15 mouse cellular contexts compared by ENCODE assay signal in genomic region chr7:109541609-109542363, GRCm38 (mm10). TPM values are rescaled to one million over a fixed set of nuclear protein-coding genes. Genes with fewer than 3 reads are reported as not detected.
DNase-seq lines count a peak whose midpoint lies in the region; ATAC-seq and TF ChIP-seq lines count a peak whose summit lies in the region.
"Had no signal": no experiment of that assay in that cellular context is flagged by ENCODE, and none has a peak within 500 bp of the region (broad histone marks: within the 10 kb centered on the region; RNA-seq: fewer than 3 reads in every experiment).

No protein-coding gene starts in this region.

- peaks cover 56% of the 10 kb centered on the region for H3K36me3 ChIP-seq in forebrain, embryonic 10.5 days (replicated peaks)
- H3K36me3 ChIP-seq in forebrain, embryonic 14.5 days (ENCODE audit: control insufficient read depth, insufficient read depth, low read length), result no peaks in the 10 kb centered on the region
- peaks cover 23% of the 10 kb centered on the region for H3K36me3 ChIP-seq in kidney, embryonic 16.5 days (ENCODE audit: insufficient read depth, low read length)
- peaks cover 44% of the 10 kb centered on the region for H3K36me3 ChIP-seq in liver, postnatal 0 days (replicated peaks; ENCODE audit: insufficient read depth, low read length)
- H3K36me3 ChIP-seq: G1E; hindbrain, embryonic 15.5 days had no signal

- TF ChIP-seq POLR2A in bone marrow macrophage, adult 2 months (IDR thresholded peaks at IDR 0.05; ENCODE audit: borderline replicate concordance, low read depth, low read length), result no peak

- TF ChIP-seq CTCF in bone marrow macrophage, adult 2 months (IDR thresholded peaks at IDR 0.05; ENCODE audit: low read depth, low read length), result no peak
- no peak for TF ChIP-seq CTCF in liver, postnatal 0 days (IDR thresholded peaks at IDR 0.05; ENCODE audit: low read depth)

- TF ChIP-seq EP300 in liver, postnatal 0 days (IDR thresholded peaks at IDR 0.05; ENCODE audit: low read depth), result no peak

- no peak for DNase-seq in forebrain, embryonic 10.5 days (ENCODE audit: extremely low spot score, low spot score)
- DNase-seq in forebrain, embryonic 14.5 days (ENCODE audit: low spot score), result no peak
- DNase-seq in kidney, adult 18-20 months, result no peak
- no peak for DNase-seq in liver, postnatal 0 days
- DNase-seq in urinary bladder, postnatal 4 days (ENCODE audit: low spot score in 2 of 2), result no peak
- DNase-seq in adrenal gland, adult 8-10 months, result no peak
- DNase-seq: cerebellum, postnatal 14 days had no signal

- H3K4me3 ChIP-seq in forebrain, embryonic 10.5 days, result no peak overlapping the region
- H3K4me3 ChIP-seq in forebrain, embryonic 14.5 days (ENCODE audit: low read depth, low read length), result no peak overlapping the region
- no peak overlapping the region for H3K4me3 ChIP-seq in kidney, embryonic 16.5 days (ENCODE audit: low read length)
- H3K4me3 ChIP-seq in bone marrow macrophage, adult 2 months (ENCODE audit: insufficient read depth, low read length), result no peak overlapping the region
- H3K4me3 ChIP-seq in liver, postnatal 0 days (ENCODE audit: low read depth, low read length), result no peak overlapping the region
- H3K4me3 ChIP-seq: erythroblast, embryonic 14.5 days; hindbrain, embryonic 15.5 days; limb, embryonic 10.5 days; midbrain, embryonic 12.5 days; neural tube, embryonic 12.5 days had no signal

- H3K27me3 ChIP-seq in forebrain, embryonic 10.5 days (ENCODE audit: poor library complexity, severe bottlenecking), result no peaks in the 10 kb centered on the region
- H3K27me3 ChIP-seq in forebrain, embryonic 14.5 days (replicated peaks; ENCODE audit: control insufficient read depth, insufficient read depth, low read length), result no peaks in the 10 kb centered on the region
- no peaks in the 10 kb centered on the region for H3K27me3 ChIP-seq in kidney, embryonic 16.5 days (ENCODE audit: insufficient read depth, low read length)
- no peaks in the 10 kb centered on the region for H3K27me3 ChIP-seq in liver, postnatal 0 days (ENCODE audit: insufficient read depth, low read length)
- H3K27me3 ChIP-seq: hindbrain, embryonic 15.5 days; midbrain, embryonic 12.5 days; neural tube, embryonic 12.5 days had no signal

- ATAC-seq in forebrain, embryonic 14.5 days, result no peak
- ATAC-seq in kidney, embryonic 16.5 days (ENCODE audit: low FRiP score, low TSS enrichment), result no peak
- ATAC-seq in liver, postnatal 0 days, result peak; percentile 48; the same call in 1 of the 2 replicates

- whole genome bisulfite sequencing in forebrain, embryonic 10.5 days, result 91% methylated on average over 10 of the region's 10 CpGs
- WGBS in forebrain, embryonic 14.5 days, result 95% methylated on average over 10 of the region's 10 CpGs
- WGBS in kidney, embryonic 16.5 days, result 79% methylated on average over 10 of the region's 10 CpGs
- WGBS in liver, postnatal 0 days (ENCODE audit: insufficient replicate concordance), result 44% methylated on average over 10 of the region's 10 CpGs

- H3K9me3 ChIP-seq in forebrain, embryonic 10.5 days, result no peaks in the 10 kb centered on the region
- H3K9me3 ChIP-seq in forebrain, embryonic 14.5 days (replicated peaks; ENCODE audit: control insufficient read depth, low read length), result no peaks in the 10 kb centered on the region
- H3K9me3 ChIP-seq in kidney, embryonic 16.5 days (ENCODE audit: low read length), result no peaks in the 10 kb centered on the region
- no peaks in the 10 kb centered on the region for H3K9me3 ChIP-seq in liver, postnatal 0 days (ENCODE audit: low read length)
- H3K9me3 ChIP-seq: G1E; hindbrain, embryonic 15.5 days; limb, embryonic 10.5 days; midbrain, embryonic 12.5 days; neural tube, embryonic 12.5 days had no signal

- H3K27ac ChIP-seq in forebrain, embryonic 10.5 days, result 0 out of 2 replicates have a peak overlapping the region, but pooled peaks have one; percentile 13
- H3K27ac ChIP-seq in forebrain, embryonic 14.5 days (ENCODE audit: low read depth, low read length), result no peak overlapping the region
- H3K27ac ChIP-seq in kidney, embryonic 16.5 days (ENCODE audit: low read length), result peak overlapping the region; percentile 67; the same call in 1 of the 2 replicates
- H3K27ac ChIP-seq in bone marrow macrophage, adult 2 months (ENCODE audit: insufficient read depth, low read depth, low read length), result peak overlapping the region; percentile 67
- H3K27ac ChIP-seq in liver, postnatal 0 days (ENCODE audit: low read depth), result no peak overlapping the region
- H3K27ac ChIP-seq: hindbrain, embryonic 15.5 days; limb, embryonic 10.5 days; midbrain, embryonic 12.5 days; neural tube, embryonic 12.5 days had no signal

- no peaks in the 10 kb centered on the region for H3K4me1 ChIP-seq in forebrain, embryonic 10.5 days
- peaks cover 3% of the 10 kb centered on the region; the same call in 1 of the 2 replicates for H3K4me1 ChIP-seq in forebrain, embryonic 14.5 days (ENCODE audit: control insufficient read depth, insufficient read depth, low read length)
- no peaks in the 10 kb centered on the region for H3K4me1 ChIP-seq in kidney, embryonic 16.5 days (ENCODE audit: insufficient read depth, low read length)
- peaks cover 36% of the 10 kb centered on the region for H3K4me1 ChIP-seq in bone marrow macrophage, adult 2 months (ENCODE audit: control insufficient read depth, insufficient read depth, low read length)
- no peaks in the 10 kb centered on the region for H3K4me1 ChIP-seq in liver, postnatal 0 days (ENCODE audit: insufficient read depth)
- H3K4me1 ChIP-seq: limb, embryonic 10.5 days had no signal

- no peak overlapping the region for H3K9ac ChIP-seq in forebrain, embryonic 14.5 days (ENCODE audit: low read length)
- H3K9ac ChIP-seq in kidney, embryonic 16.5 days (replicated peaks; ENCODE audit: low read length), result no peak overlapping the region
- no peak overlapping the region for H3K9ac ChIP-seq in liver, postnatal 0 days (replicated peaks)
- H3K9ac ChIP-seq: hindbrain, embryonic 15.5 days; midbrain, embryonic 12.5 days; neural tube, embryonic 12.5 days had no signal

- H3K4me2 ChIP-seq in forebrain, embryonic 14.5 days (ENCODE audit: low read length), result no peak overlapping the region
- no peak overlapping the region for H3K4me2 ChIP-seq in kidney, embryonic 16.5 days (replicated peaks; ENCODE audit: low read depth, low read length)
- H3K4me2 ChIP-seq in liver, postnatal 0 days (ENCODE audit: low read depth, low read length), result no peak overlapping the region
- H3K4me2 ChIP-seq: hindbrain, embryonic 15.5 days; midbrain, embryonic 12.5 days; neural tube, embryonic 12.5 days had no signal

RNA-seq across cellular contexts. Expression of gene Rpl27a, which starts 22.8 kb away (rescaled TPM):
- 133 and 134 TPM in 2 replicates for polyA plus RNA-seq in forebrain, embryonic 10.5 days (2016; fragmentation: Nextera tagmentation; extraction: Ambion mirVana)
- polyA plus RNA-seq in forebrain, embryonic 14.5 days (2014; fragmentation: Nextera tagmentation; extraction: Ambion mirVana), result 76.5 and 100 TPM in 2 replicates
- 122 and 129 TPM in 2 replicates for polyA plus RNA-seq in kidney, embryonic 16.5 days (2015; fragmentation: Nextera tagmentation; extraction: Ambion mirVana)
- polyA plus RNA-seq in bone marrow macrophage, adult 2 months (2012; ENCODE audit: insufficient read depth, insufficient read length, missing spikeins), result 238 and 334 TPM in 2 replicates
- 83.1 and 84.4 TPM in 2 replicates for polyA plus RNA-seq in liver, postnatal 0 days (2015; fragmentation: Nextera tagmentation; extraction: Ambion mirVana)
- 100 to 1,000 TPM; 217 to 234 (median 223) TPM for total RNA-seq in adrenal gland, adult 8-10 months (2022)

RNA-seq across cellular contexts. Expression of gene Trim66, which starts 33.9 kb away (rescaled TPM):
- 0.06 and 0.09 TPM in 2 replicates for polyA plus RNA-seq in forebrain, embryonic 10.5 days (2016; fragmentation: Nextera tagmentation; extraction: Ambion mirVana)
- polyA plus RNA-seq in forebrain, embryonic 14.5 days (2014; fragmentation: Nextera tagmentation; extraction: Ambion mirVana), result 0.38 TPM in 2 replicates
- 0.03 TPM in 1 of 2 replicates, not detected in the other for polyA plus RNA-seq in kidney, embryonic 16.5 days (2015; fragmentation: Nextera tagmentation; extraction: Ambion mirVana)
- not detected in 2 replicates for polyA plus RNA-seq in bone marrow macrophage, adult 2 months (2012; ENCODE audit: insufficient read depth, insufficient read length, missing spikeins)
- polyA plus RNA-seq in liver, postnatal 0 days (2015; fragmentation: Nextera tagmentation; extraction: Ambion mirVana), result 0.02 TPM in 1 of 2 replicates, not detected in the other
- under 1 TPM; 0.17 to 0.42 (median 0.35) TPM for total RNA-seq in adrenal gland, adult 8-10 months (2022)
- polyA plus RNA-seq: erythroblast, embryonic 14.5 days had no signal

Comparison
In these comparisons a context has a peak if more than half of its experiments do, and no peak if none do; other contexts are left out.
1. H3K27ac ChIP-seq: peak in forebrain, embryonic 10.5 days (single experiment), kidney, embryonic 16.5 days (single experiment) and bone marrow macrophage, adult 2 months (single experiment); none in forebrain, embryonic 14.5 days (single experiment) and liver, postnatal 0 days (single experiment).